Mouse (Mus musculus) forebrain, embryonic 10.5 days (tissue): ENCODE results near the gene Zfp931. TPM values are rescaled to one million over a fixed set of nuclear protein-coding genes. Genes with fewer than 3 reads are reported as not detected.
A peak's percentile ranks its signal among the peaks of the same experiment; 100 is the strongest.
"Not testable (repeated sequence)": the region's sequence is repeated elsewhere in the genome, so short reads cannot be mapped to it uniquely, and the experiment has no call there.

Source experiments
- DNase-seq: peaks from one replicate; pipeline ENCODE4 v3.0.0-alpha.2; 2017; ENCODE audit warnings: low spot score; ENCODE audit errors: extremely low spot score
- H3K27ac ChIP-seq: fragments of 300-500 bp; sonication (generic); 2 replicates; pipeline ENCODE4 v1.5.1; 2016; ENCODE audit warnings: mild to moderate bottlenecking
- H3K27me3 ChIP-seq: fragments of 300-500 bp; sonication (generic); 2 replicates; pipeline ENCODE4 v1.6.1; 2016; ENCODE audit warnings: mild to moderate bottlenecking; ENCODE audit not compliant: poor library complexity, severe bottlenecking
- H3K36me3 ChIP-seq: fragments of 300-500 bp; sonication (generic); replicated peaks from 2 replicates; pipeline ENCODE4 v1.6.1; 2016; ENCODE audit warnings: mild to moderate bottlenecking, moderate library complexity
- H3K4me1 ChIP-seq: fragments of 300-500 bp; sonication (generic); 2 replicates; pipeline ENCODE4 v1.6.1; 2016
- H3K4me3 ChIP-seq: fragments of 300-500 bp; sonication (generic); 2 replicates; pipeline ENCODE4 v1.5.1; 2016; ENCODE audit warnings: mild to moderate bottlenecking, moderate library complexity
- H3K9me3 ChIP-seq: fragments of 300-500 bp; sonication (generic); 2 replicates; pipeline ENCODE4 v1.6.1; 2016; ENCODE audit warnings: mild to moderate bottlenecking, moderate library complexity
- WGBS: fragments of 180-500 bp; shearing (Covaris S2); methylation state at CpG from one replicate; pipeline ENCODE4 v1.1.7; 2016; 5-methylcytosine and 5-hydroxymethylcytosine counted together
- polyA plus RNA-seq: library from polyadenylated mRNA; unstranded; fragments of >200 nt; fragmentation: Nextera tagmentation; extraction: Ambion mirVana; gene quantifications from 2 replicates; pipeline ENCODE4 v1.2.1, GENCODE M21; 2016

The Zfp931 gene
- 18.4 and 19.9 TPM in 2 replicates for polyA plus RNA-seq

GRCm38 (mm10) chr2:178078166-178078717 is at the start of gene Zfp931:
Gene Zfp931 (minus strand): TSS chr2:178078476.
- peak within 1 kb of the TSS; percentile 53 for H3K4me3 ChIP-seq
- 0% methylated on average over 10 of the region's 14 CpGs for WGBS
- DNase-seq, H3K36me3 ChIP-seq, H3K4me1 ChIP-seq, H3K9me3 ChIP-seq, H3K27me3 ChIP-seq: not testable (repeated sequence)
- H3K27ac ChIP-seq: peak within 1 kb of the TSS; percentile 62; the same call in 1 of the 2 replicates

- Histone ChIP-seq H3K9me3 (no peaks in the 10 kb centered on the region), H3K27ac (no peak overlapping the region), H3K4me3 (no peak overlapping the region), H3K4me1 (peaks cover 19% of the 10 kb centered on the region), H3K27me3 (peaks cover 2% of the 10 kb centered on the region), H3K36me3 (no peaks in the 10 kb centered on the region)
- WGBS: 98% methylated on average over 7 of the region's 7 CpGs
- DNase-seq: peak; percentile 10
These were observed 48.0 kb upstream of the Zfp931 start for GRCm38 (mm10) chr2:178126041-178126820.

- Histone ChIP-seq H3K4me3 (no peak overlapping the region), H3K4me1 (peaks cover 22% of the 10 kb centered on the region), H3K36me3 (no peaks in the 10 kb centered on the region), H3K27me3 (peaks cover 10% of the 10 kb centered on the region), H3K9me3 (no peaks in the 10 kb centered on the region), H3K27ac (no peak overlapping the region)
- 80% methylated on average over 8 of the region's 8 CpGs for WGBS
- peak; percentile 12 for DNase-seq
These were observed 47.2 kb upstream of the Zfp931 start for GRCm38 (mm10) chr2:178125427-178125826.

GRCm38 (mm10) chr2:178123466-178123865 is 45.2 kb upstream of the Zfp931 start:
- Histone ChIP-seq H3K27me3 (peaks cover 30% of the 10 kb centered on the region), H3K9me3 (no peaks in the 10 kb centered on the region), H3K4me3 (no peak overlapping the region), H3K27ac (no peak overlapping the region), H3K36me3 (no peaks in the 10 kb centered on the region), H3K4me1 (peaks cover 37% of the 10 kb centered on the region)
- DNase-seq: peak; percentile 11
- WGBS: 82% methylated on average over 15 of the region's 15 CpGs

- peak; percentile 15 for DNase-seq
- no peaks in the 10 kb centered on the region for H3K36me3 ChIP-seq
- H3K4me3 ChIP-seq: no peak overlapping the region
- 32% methylated on average over 4 of the region's 4 CpGs for WGBS
- no peaks in the 10 kb centered on the region for H3K9me3 ChIP-seq
- peaks cover 43% of the 10 kb centered on the region for H3K27me3 ChIP-seq
- H3K4me1 ChIP-seq: peaks cover 39% of the 10 kb centered on the region
- 0 out of 2 replicates have a peak overlapping the region, but pooled peaks have one; percentile 16 for H3K27ac ChIP-seq
These were observed 43.8 kb upstream of the Zfp931 start for GRCm38 (mm10) chr2:178121946-178122665.

GRCm38 (mm10) chr2:178121375-178121688 is 43.1 kb upstream of the Zfp931 start:
- DNase-seq: peak; percentile 13
- H3K4me1 ChIP-seq: peaks cover 39% of the 10 kb centered on the region

GRCm38 (mm10) chr2:178120651-178121374 is 42.5 kb upstream of the Zfp931 start:
- Histone ChIP-seq H3K4me1 (peaks cover 39% of the 10 kb centered on the region), H3K9me3 (no peaks in the 10 kb centered on the region), H3K4me3 (no peak overlapping the region), H3K27ac (0 out of 2 replicates have a peak overlapping the region, but pooled peaks have one; percentile 25), H3K36me3 (no peaks in the 10 kb centered on the region), H3K27me3 (peaks cover 45% of the 10 kb centered on the region)
- DNase-seq: peak; percentile 10
- WGBS: 92% methylated on average over 8 of the region's 8 CpGs

More at GRCm38 (mm10) chr2:178121375-178121688, 43.1 kb upstream of the Zfp931 start:
- Histone ChIP-seq H3K27ac (0 out of 2 replicates have a peak overlapping the region, but pooled peaks have one; percentile 25), H3K4me3 (no peak overlapping the region), H3K27me3 (peaks cover 45% of the 10 kb centered on the region), H3K9me3 (no peaks in the 10 kb centered on the region), H3K36me3 (no peaks in the 10 kb centered on the region)
- WGBS: 29% methylated on average over 2 of the region's 2 CpGs

- H3K9me3 ChIP-seq: no peaks in the 10 kb centered on the region
- H3K4me1 ChIP-seq: peaks cover 39% of the 10 kb centered on the region
- no peak overlapping the region for H3K27ac ChIP-seq
- H3K4me3 ChIP-seq: no peak overlapping the region
- H3K36me3 ChIP-seq: no peaks in the 10 kb centered on the region
- peak; percentile 13 for DNase-seq
- H3K27me3 ChIP-seq: peaks cover 45% of the 10 kb centered on the region
These were observed 42.0 kb upstream of the Zfp931 start for GRCm38 (mm10) chr2:178120356-178120645.

GRCm38 (mm10) chr2:178119561-178120355 is 41.5 kb upstream of the Zfp931 start:
- DNase-seq: peak; percentile 20
- Histone ChIP-seq H3K4me3 (peak overlapping the region; percentile 64), H3K36me3 (no peaks in the 10 kb centered on the region), H3K27me3 (peaks cover 45% of the 10 kb centered on the region), H3K27ac (peak overlapping the region; percentile 33; the same call in 1 of the 2 replicates), H3K9me3 (no peaks in the 10 kb centered on the region), H3K4me1 (peaks cover 39% of the 10 kb centered on the region)
- 22% methylated on average over 19 of the region's 19 CpGs for WGBS

GRCm38 (mm10) chr2:178118801-178119560 is 40.7 kb upstream of the Zfp931 start, which contains the start of gene Phactr3:
Gene Phactr3 (plus strand): TSS chr2:178118975.
- Histone ChIP-seq H3K27ac (peak within 1 kb of the TSS; percentile 33), H3K27me3 (peaks cover 45% of the 10 kb centered on the region), H3K4me3 (peak within 1 kb of the TSS; percentile 64), H3K9me3 (no peaks in the 10 kb centered on the region), H3K36me3 (no peaks in the 10 kb centered on the region), H3K4me1 (peaks cover 39% of the 10 kb centered on the region)
- peak; percentile 34 for DNase-seq
- 2% methylated on average over 45 of the region's 45 CpGs for WGBS

- peaks cover 45% of the 10 kb centered on the region for H3K27me3 ChIP-seq
- no peaks in the 10 kb centered on the region for H3K9me3 ChIP-seq
- H3K36me3 ChIP-seq: no peaks in the 10 kb centered on the region
- WGBS: 24% methylated on average over 12 of the region's 12 CpGs
- H3K4me1 ChIP-seq: peaks cover 32% of the 10 kb centered on the region
- peak; percentile 48 for DNase-seq
- no peak overlapping the region for H3K4me3 ChIP-seq
- H3K27ac ChIP-seq: no peak overlapping the region
These were observed 39.7 kb upstream of the Zfp931 start for GRCm38 (mm10) chr2:178117946-178118345.
